ENCODE assay signal across 9 mouse cellular contexts in genomic region chr9:75546885-75547553, GRCm38 (mm10). TPM values are rescaled to one million over a fixed set of nuclear protein-coding genes. Genes with fewer than 3 reads are reported as not detected.
A peak's percentile ranks its signal among the peaks of the same experiment; 100 is the strongest.
DNase-seq lines count a peak whose midpoint lies in the region; ATAC-seq lines count a peak whose summit lies in the region.
"Had no signal": no experiment of that assay in that cellular context is flagged by ENCODE, and none has a peak within 500 bp of the region (broad histone marks: within the 10 kb centered on the region; RNA-seq: fewer than 3 reads in every experiment).

No protein-coding gene starts in this region.

- no peak overlapping the region for H3K4me3 ChIP-seq in kidney, embryonic 16.5 days (ENCODE audit: low read length)
- H3K4me3 ChIP-seq in megakaryocyte, embryonic 14.5 days (replicated peaks) = peak overlapping the region; percentile 87
- H3K4me3 ChIP-seq: embryonic facial prominence, embryonic 13.5 days had no signal

- H3K4me1 ChIP-seq in kidney, embryonic 16.5 days (ENCODE audit: insufficient read depth, low read length) = peaks cover 45% of the 10 kb centered on the region
- peaks cover 95% of the 10 kb centered on the region for H3K4me1 ChIP-seq in megakaryocyte, embryonic 14.5 days

- H3K4me2 ChIP-seq in kidney, embryonic 16.5 days (replicated peaks; ENCODE audit: low read depth, low read length) = no peak overlapping the region; the same call in 1 of the 2 replicates
- H3K4me2 ChIP-seq: embryonic facial prominence, embryonic 13.5 days had no signal

- H3K27me3 ChIP-seq in kidney, embryonic 16.5 days (ENCODE audit: insufficient read depth, low read length) = no peaks in the 10 kb centered on the region
- H3K27me3 ChIP-seq in megakaryocyte, embryonic 14.5 days (replicated peaks) = no peaks in the 10 kb centered on the region
- H3K27me3 ChIP-seq: embryonic facial prominence, embryonic 13.5 days had no signal

- peak overlapping the region; percentile 19 for H3K27ac ChIP-seq in kidney, embryonic 16.5 days (ENCODE audit: low read length)
- H3K27ac ChIP-seq: embryonic facial prominence, embryonic 13.5 days had no signal

- no peak overlapping the region for H3K9ac ChIP-seq in kidney, embryonic 16.5 days (replicated peaks; ENCODE audit: low read length)
- H3K9ac ChIP-seq: embryonic facial prominence, embryonic 13.5 days had no signal

- DNase-seq in CD4-positive, CD25-positive, alpha-beta regulatory T cell, adult 2 months (ENCODE audit: low read depth, low spot score) = peak; percentile 45
- peak; percentile 72 to 82 for DNase-seq in adrenal gland, adult 18-20 months (ENCODE audit: low spot score in 2 of 2)
- peak; percentile 100 for DNase-seq in heart, adult 11 months
- DNase-seq in urinary bladder, postnatal 10 days (ENCODE audit: low spot score) = peak; percentile 51
- DNase-seq in retina, postnatal 1 day = no peak
- no peak for DNase-seq in left cerebral cortex, postnatal 14 days (ENCODE audit: low spot score in 2 of 2)

- ATAC-seq in kidney, embryonic 16.5 days (ENCODE audit: low FRiP score, low TSS enrichment) = peak; percentile 64; the same call in 1 of the 2 replicates

- no peaks in the 10 kb centered on the region for H3K36me3 ChIP-seq in kidney, embryonic 16.5 days (ENCODE audit: insufficient read depth, low read length)
- H3K36me3 ChIP-seq in megakaryocyte, embryonic 14.5 days (replicated peaks; ENCODE audit: low read length) = peaks cover 18% of the 10 kb centered on the region

- peaks cover 10% of the 10 kb centered on the region; the same call in 1 of the 2 replicates for H3K9me3 ChIP-seq in kidney, embryonic 16.5 days (ENCODE audit: low read length)
- H3K9me3 ChIP-seq in megakaryocyte, embryonic 14.5 days = no peaks in the 10 kb centered on the region

- 63% methylated on average over 12 of the region's 12 CpGs for WGBS in kidney, embryonic 16.5 days

- intact Hi-C loops in left cerebral cortex, postnatal 14 days (cut with DNase I) = no loop called here

RNA-seq across cellular contexts. Expression of gene Tmod3, which starts 12.4 kb away (rescaled TPM):
- 10 to 100 TPM; 57.4 to 60.2 TPM for total RNA-seq in adrenal gland, adult 18-20 months (2021)
- polyA plus RNA-seq in kidney, embryonic 16.5 days (2015; fragmentation: Nextera tagmentation; extraction: Ambion mirVana) = 157 and 167 TPM in 2 replicates
- polyA plus RNA-seq in megakaryocyte, embryonic 14.5 days (2012; ENCODE audit: insufficient read depth, low replicate concordance) = 3.0 and 11.0 TPM in 2 replicates
- 10 to 100 TPM; 59.0 to 64.9 TPM for total RNA-seq in left cerebral cortex, postnatal 14 days (2021)

Comparison
In these comparisons a context has a peak if more than half of its experiments do, and no peak if none do; other contexts are left out.
1. DNase-seq: peak in CD4-positive, CD25-positive, alpha-beta regulatory T cell, adult 2 months (single experiment), adrenal gland, adult 18-20 months (2 of 2), heart, adult 11 months (single experiment) and urinary bladder, postnatal 10 days (single experiment); none in retina, postnatal 1 day (single experiment) and left cerebral cortex, postnatal 14 days (0 of 2).